Mouse (Mus musculus) Muller cell, postnatal 12 days (primary cell): ENCODE measurements at regions not wholly inside any gene's neighbourhood (a gene's known extent, or its start where the extent isn't known, plus 50 kb on each side); places are given as distances from the start of the nearest gene placed in this dataset.
A peak's percentile ranks its signal among the peaks of the same experiment; 100 is the strongest.

ENCODE experiments used
- DNase-seq: peaks from one replicate; pipeline ENCODE4 v3.0.0-alpha.2; 2015; ENCODE audit errors: inconsistent ontology term

DNA sequence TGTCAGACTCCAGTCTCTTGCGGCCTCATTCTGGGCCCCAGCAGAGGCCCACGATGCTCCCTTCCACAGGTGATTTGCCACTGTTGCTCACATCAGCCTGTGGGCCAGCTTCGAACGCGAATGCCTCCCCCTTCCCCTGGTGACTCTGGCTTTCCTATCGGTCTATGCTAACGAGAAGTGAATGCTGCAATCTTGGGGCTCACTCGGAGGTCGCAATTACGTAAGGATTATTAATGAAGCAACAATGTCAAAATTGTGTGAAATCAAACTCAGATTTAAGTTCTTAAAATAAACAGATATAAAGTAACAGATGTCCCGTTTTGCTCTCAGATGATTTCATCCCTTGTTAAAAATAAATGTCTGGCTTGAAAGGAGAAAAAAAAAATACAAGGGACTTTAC is 572.3 kb downstream of the Bnc2 start:
- DNase-seq: no peak

DNA sequence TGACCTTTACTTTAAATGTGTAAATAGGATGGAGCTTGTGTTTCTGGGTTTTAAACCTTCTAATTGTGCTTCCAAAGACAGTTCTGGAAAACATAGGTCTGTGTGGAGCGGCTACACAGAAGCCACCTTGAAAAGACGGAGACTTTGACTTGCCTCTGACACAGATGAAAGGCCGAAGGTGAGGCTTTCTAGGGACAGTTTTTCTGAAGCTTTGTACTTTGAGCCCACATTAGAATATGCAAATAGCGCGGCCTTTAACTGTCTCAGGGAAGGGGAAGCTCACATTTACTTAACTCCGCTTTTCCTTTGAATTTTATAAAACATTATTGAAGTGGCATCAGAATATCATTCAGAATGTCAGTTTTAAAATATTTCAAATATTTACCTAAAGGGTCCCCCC is 566.5 kb downstream of the Bnc2 start:
- DNase-seq: no peak

DNA sequence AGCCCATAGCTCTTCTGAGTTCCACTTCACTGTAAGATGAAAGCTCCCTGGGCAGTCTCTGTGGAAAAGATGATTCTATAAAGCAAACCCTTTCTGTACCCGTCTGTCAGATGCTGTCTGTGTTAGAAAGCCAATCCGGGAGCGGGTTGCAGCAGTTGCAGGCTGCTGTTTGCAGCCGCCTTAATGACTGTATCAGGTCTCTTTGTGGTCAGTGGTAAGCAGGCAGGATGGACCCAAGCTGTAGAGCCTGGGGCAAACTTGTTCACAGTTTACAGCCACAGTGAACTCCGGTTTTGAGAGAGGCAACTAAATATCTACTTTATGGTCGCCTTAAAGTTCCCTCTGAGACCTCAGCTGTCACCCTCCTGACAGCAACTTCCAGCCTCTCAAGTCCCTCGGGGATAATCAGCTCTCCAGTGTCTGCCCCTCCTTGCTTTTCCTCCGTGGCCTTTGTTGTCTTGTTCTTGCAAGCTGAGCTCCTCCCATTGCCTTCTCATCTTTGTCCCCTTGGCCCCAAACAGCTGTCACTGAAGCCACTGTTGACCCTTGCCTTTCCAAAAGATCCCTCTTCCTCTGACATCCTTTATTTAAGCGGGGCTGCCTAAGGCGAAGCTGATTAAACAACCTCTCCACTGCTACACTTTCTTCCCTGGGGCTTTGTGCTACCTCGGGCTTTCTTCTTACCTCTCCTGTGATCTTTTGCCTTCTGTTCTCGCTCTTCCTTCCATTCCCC is 565.1 kb downstream of the Bnc2 start:
- no peak for DNase-seq

DNA sequence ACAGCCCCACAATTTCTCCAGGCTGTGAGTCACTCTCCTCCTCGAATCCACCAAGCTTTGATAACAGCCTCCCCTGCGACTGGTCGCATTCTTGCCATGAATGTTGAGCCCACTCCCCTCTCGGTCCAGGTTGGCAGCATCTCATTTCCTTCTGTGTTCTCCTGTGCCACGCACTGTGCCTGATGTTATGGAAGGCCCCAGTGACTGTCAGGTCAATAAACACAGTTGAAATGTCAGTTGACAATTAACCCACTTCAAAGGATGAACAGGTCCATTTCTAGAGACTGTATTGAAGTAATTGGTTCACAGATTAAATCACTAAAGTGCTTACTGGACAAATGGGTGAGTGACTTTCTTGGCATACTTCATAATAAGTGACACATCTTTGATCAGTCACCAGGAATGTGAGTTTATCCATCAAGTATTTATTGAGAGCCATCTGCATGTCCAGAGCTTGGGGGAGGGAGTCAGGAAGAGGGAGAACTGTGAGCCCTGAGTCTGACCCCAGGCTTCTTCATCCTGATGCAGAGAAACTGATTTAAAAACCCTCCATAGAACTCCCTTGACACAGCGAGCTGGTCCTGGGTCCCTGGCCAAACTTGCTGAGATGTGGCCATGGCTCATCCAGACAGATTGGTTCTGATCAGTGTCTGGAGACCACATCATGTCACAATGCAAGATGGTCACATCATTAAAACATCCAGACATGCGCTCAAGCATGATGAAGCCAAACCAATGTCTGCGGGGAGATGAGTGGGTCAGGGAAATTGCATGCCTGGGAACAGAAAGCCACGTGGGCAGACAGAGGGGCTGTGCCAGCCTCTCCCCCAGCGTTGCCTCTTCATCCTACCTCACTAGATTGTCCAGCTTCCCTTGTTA is 560.7 kb downstream of the Bnc2 start:
- peak; percentile 94 for DNase-seq

DNA sequence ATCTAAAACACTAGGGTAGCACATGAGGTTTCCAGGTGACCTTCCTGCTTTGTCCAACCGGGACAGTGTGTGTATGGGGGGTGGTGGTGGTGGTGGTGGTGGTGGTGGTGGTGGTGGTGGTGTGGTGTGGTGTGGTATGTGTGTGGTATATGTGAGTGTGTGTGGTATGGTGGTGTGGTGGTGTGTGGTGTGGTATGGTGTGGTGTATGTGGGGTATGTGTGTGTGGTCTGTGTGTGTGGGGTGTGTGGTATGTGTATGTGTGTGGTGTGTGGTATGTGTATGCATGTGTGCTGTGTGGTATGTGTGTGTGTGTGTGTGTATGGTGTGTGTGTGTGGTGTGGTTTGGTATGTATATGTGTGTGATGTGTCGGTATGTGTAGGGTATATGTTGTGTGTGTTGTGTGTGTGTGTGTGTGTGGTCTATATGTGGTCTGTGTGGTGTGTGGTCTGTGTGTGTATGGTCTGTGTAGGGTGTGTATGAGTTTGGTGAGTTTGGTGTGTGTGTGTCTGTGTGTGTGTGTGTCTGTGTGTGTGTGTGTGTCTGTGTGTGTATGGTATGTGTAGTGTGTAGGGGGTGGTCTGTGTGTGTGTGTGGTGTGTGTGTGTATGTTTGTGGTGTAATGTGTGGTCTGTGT is 556.7 kb downstream of the Bnc2 start:
- DNase-seq: no peak

DNA sequence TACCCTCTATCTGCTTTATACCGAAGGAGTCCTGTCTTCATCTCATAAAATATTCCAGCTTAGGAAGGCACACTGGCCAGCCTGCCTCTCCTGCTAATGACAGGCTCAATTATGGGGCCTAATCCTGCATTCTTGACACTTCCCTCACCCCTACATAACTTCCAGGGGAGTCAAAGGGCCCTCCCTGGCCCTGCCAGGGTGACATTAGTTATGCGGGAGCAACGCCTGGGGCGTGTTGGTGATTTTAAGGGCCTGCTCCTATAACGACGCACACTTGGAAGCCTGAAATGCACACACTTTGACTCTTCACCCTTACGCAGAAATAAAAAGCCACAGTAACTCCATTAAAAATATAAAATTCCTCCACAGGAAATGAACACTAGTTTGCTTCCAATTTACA is 555.5 kb downstream of the Bnc2 start:
- no peak for DNase-seq

DNA sequence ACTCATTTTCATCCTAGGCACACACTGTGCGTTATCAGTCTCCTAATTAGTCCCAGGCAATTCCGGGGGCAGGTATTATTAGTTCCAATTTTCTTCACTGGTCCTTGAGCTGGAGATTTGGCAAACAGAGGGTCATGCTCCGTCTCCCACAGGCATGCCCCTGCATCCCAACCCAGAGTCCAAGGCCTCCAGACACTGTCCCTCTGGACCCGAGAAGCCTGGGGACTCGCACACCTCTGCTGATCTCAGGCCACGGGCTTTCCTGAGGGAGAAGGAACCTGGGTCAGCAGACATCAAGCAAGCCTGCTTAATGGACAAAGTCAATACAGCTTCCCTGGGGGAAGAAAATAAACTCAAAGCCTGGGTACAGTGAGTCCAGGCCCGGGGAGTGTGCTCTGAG is 554.7 kb downstream of the Bnc2 start:
- DNase-seq: no peak

DNA sequence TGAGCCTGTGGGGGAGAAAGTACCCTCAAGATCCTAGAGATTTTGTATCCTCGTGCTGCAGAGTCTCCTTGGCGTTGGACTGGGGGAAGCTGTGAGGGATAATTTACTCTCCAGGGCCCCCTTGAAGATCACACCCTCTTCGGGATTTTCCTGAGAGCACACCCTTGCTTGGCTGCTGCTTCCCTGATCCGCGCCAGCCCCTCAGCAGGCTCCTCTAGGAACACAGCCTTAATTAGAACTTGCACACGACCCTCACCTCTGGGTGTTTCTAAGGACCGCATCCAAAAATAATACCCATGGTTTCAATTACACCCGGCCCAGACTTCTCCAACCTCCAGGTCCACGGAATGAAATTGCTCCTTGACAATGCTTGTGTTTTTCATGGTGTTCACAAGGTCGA is 553.6 kb downstream of the Bnc2 start:
- DNase-seq: no peak

DNA sequence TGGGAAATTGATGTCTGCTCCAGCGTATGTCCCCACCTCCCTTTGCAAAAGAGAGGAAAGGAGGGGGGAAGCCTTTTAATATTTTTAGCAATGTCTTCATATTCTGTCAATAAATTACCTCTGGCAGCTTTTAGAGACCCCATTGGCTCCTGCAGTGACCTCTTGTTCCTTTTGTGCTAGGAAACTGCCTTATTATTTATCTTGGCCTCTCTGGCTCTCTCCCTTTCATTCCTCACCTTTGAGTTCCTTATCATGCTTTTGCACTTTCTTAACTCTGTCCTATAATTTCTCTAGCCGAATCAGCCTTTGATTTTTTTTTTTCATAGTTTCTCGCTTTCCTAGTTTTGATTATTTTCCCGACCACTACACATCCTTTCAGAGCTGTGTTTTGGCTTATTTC is 548.7 kb downstream of the Bnc2 start:
- DNase-seq: no peak

DNA sequence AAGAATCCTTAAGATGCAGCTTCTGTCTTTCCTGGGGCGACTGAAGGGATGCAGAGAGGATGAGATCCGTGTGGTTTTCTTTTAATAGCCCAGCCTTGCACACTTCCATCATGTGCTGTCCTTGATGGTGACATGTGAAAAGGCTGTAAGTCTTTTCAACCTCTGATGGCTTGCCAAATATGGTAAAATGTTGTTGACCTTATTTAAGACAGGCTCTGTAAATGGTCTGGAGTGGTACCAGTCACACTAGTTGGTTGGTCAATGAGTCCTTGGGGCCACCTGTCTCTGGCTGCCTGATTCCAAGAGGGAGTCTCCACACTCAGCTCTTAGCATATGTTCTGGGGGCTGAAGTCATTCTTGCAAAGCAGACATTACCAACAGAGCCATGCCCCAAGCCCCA is 547.7 kb downstream of the Bnc2 start:
- no peak for DNase-seq

DNA sequence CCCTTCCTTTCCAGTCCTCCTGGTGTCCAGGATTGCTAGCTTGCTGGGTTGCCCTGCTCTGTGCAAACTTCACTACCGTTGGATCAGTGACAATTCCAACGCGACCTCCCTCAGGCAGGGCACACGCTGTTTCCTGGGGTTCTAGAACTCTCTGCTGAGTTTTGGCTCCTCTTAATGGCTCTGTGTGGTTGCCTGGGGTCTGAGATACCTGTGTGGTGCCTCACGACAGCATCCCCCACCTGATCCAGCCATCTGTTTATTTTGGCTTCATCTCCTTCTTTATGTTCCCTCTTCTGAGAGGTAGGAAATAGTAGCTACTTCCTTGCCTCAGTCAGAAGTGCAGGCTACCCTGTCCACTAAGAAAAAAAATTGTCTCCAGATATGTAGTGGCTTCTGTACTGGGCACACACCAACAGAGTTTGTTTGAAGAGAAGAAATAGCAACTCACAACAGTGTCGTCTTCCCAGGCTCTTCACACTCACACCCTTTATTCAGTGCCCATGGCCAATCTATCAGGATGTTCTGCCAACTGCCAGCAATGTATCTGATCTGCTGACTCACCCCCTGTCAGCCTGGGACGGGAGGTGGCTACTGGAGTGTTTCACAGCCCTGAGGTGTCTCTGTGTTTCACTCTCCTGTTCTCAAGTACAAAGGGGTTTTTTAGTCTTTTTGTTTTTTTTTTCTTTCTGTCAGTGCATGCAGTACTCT is 544.1 kb downstream of the Bnc2 start:
- DNase-seq: peak; percentile 63

DNA sequence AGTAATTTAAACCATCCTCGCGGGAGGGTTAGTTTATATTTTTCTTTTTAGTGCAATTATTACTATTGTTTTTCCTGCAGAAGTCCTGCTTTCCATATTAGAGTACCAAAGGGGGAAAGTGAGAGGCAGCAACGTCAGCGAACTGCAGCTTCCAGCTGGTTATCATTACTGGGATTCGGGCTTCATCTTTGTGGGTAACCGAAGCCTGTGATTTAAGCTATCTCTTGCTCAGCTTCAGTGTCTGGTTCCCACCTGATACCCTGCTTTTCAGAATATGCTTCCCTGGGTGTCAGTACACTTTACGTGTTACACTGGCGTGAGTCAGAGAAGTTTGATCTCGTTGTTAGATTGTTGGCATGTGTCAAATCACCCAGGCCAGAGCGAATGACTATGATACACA is 539.3 kb downstream of the Bnc2 start:
- DNase-seq: no peak

DNA sequence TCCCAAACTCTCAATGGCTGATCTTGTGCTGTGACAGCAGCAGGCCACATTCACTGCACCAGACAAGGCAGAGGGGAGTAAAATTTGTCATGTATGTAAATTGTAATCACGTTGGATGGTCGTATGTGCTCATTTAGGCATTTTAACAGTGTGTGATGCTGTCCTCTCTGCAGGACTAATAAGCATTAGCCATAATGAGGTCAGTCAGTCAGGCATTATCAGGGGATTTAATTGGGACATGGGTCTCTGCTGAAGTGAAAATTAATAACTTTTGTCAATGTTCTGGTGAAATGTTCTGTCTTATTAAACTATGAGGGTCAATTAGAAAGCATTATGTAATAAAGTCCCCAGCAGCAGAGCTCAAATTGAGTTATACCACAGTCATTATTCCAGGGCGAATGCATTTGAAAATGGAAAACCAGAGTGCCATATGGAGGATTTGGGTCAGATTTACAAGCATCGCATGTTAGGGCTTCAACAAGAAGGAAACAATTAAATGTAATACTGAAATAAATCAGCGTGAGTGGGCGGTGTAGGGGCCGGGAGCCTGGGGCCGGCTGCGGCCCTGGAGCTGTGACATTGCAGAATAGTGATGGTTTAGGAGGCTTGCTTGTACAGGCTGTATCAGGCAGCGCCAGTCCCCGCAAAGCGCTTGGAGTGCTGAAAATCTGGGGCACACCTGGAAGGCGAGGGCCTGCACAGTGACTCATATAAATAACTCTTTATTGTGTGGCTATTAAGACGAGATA is 537.7 kb downstream of the Bnc2 start:
- peak; percentile 72 for DNase-seq

DNA sequence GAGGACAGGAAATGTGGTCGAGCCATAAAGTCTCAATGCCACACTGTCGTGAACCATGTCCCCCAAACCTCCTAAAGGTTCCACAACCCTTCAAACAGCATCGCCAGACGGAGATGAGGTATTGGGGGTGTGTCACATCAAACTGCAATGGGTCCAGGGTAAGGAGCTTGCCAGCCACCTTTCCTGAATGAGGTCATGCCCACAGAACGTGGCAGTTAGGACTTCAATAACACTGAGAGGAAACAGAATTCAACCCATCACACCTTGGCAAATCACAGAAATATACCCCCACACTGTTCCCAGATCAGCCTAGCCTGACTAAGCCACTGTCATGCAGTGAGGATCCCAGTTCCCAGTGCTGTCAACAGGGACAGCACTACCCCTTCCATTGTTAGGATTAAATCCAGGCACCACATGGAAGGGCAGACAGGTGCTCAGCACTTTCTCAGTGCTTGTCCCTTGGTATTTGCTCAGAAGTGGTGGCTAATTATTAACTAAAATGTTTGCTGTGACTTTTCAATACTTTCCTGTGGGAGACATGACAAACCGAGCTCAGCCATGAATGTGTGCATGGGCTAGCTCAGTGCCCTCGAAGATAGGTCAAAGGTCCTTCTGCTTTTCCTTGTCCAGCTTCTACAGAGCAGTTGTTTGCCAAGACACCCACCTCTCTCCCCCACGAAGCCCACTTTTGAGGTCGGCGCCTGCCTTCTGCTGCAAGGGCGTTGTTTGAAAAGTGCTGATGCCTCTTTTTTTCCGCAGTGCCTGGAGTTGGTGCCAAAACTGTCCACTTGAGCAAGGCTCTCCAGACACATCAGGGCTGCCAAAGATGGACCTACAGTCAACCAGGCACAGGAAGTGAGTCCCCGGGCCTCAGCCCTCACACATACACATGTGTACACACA is 525.7 kb downstream of the Bnc2 start:
- no peak for DNase-seq

DNA sequence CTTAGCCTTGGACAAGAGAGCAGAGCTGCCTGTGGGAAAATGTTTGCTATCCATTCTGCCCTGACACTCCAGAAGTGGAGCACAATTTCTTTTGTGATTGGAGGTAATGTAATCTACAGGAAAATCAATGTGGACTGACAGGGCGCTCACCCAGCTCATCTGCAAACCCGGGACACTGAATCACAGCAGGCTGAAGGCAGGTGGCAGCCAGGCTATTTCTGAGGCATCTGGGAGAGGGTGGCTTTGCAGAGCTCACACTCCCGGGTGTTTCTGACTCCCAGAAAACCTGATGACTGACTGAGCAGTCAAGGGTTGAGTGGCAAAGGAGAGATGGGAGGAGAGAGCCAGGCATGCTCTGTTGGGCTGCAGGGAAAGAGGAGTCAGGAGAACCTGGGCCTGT is 524.4 kb downstream of the Bnc2 start:
- DNase-seq: no peak

DNA sequence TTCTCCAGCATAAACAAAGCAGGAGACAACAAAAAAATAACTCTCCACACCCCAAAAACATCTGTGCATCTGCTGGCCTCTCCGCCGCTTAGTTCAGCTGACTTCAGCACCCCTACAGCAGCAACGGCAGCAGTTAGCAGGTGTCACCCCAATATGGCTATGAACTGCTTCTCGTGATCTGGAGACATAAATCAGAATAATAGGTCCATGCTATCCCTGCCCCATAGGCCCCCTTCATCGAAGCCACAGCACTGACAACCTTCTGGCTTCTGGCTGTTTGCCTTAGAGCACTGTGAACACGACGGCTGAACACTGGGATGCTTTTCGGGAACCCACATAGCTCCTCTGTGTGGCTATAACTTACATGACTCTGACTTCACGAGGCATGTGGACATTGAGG is 523.8 kb downstream of the Bnc2 start:
- no peak for DNase-seq

DNA sequence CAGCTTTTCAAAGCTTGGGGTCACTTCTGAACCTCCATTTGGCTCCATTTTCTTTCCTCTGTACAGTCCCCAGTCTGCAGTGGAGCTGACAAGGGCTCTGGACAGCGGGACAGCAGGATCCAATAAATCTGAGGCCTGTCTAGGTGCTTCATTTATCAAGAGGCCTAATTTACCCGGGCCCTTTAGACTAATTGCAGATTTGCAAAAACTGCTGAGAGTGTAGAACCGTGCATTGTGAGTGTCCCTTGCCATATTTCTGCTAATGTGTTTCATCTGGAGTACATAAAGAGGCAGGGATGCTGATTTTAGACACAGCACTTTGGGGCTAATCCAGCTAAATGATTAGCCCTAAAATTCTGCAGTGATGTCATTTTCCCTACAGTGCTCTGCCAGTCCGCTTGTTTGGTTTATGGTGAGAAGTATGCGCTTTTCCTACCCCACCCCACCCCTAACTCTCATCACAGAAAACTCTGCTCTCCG is 523.1 kb downstream of the Bnc2 start:
- no peak for DNase-seq

DNA sequence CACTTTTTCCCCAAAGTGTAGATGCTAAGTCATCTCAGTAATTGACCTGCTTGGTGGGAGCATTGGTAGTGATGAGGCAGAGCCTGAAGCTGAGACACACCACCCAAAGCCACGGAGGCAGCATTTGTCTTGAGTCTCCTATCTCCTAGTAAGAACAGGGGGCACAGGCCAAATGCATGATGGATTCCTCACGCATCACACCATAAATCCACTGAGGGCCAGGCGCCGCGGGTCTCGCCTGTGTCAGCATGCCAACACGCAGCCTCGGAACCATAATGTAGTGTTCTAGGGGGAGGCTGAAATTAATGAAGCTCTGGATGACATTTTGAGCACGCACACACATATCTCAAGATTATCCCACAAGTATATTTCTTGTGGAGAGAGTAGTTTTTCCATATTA is 521.5 kb downstream of the Bnc2 start:
- DNase-seq: no peak

DNA sequence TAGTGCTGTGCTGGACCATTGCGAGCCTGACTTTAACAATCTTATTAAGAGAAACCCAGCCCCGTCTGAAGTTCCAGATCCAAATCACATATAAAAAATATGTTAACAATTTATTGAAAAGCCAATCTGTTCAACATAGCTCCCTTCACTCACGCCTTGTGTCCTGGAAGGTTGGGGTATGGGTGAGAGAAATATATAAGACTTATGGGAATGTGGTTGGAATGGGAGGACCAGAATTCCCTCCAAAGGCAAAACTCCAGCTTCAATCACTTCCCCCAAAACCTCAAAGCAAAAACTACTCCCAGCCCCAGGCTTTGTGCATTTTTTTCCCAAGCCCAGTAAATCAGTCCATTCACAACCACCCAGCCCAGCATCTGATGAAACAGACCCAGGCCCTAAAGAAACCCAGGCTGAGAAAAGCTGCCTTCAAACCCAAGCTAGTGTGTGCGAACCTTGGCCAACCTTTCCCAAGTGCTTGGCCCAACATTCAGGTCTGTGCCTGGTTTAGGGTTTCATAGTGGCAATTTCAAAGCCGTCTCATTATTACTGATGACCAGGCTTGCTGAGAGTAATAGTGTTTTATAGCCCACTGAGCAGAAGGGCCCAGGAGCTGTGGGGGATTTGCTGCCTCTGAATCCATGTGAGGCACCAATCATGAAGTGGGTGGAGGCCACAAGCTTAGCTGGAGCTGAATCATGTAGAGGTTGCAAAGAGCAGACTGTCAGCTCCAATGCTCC is 517.0 kb downstream of the Bnc2 start:
- DNase-seq: peak; percentile 20

DNA sequence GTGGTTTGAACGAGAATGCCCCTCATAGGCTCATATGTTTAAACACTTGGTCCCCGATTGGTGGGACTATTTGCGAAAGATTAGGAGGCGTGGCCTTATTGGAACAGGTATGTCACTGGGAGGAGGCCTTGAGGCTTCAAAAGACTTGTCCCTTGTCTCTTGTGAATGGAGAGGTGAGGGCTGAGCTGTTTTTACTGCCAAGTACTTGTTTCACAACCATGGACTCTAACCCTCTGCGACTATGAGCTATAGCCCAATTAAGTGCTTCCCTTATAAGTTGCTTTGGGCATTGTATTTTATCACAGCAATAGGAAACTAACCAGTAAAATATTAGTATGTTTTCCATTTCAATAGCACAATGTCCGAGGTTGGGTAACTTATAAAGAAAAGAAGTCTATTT is 511.7 kb downstream of the Bnc2 start:
- no peak for DNase-seq
